Mouse (Mus musculus) spleen, adult 2 months (tissue): ENCODE measurements around the gene Plcxd2.

ENCODE experiments used
- CTCF ChIP-seq: fragments of 200-500 bp; IDR thresholded peaks from 2 replicates; pipeline ENCODE4 v1.5.1; 2011; ENCODE audit warnings: mild to moderate bottlenecking, inconsistent platforms; ENCODE audit not compliant: insufficient read depth, insufficient read length, insufficient replicate concordance; ENCODE audit errors: extremely low read depth
- POLR2A ChIP-seq: fragments of 200-500 bp; IDR thresholded peaks from 2 replicates; pipeline ENCODE4 v1.6.1; 2011; ENCODE audit warnings: low read depth, low read length, inconsistent platforms

DNA sequence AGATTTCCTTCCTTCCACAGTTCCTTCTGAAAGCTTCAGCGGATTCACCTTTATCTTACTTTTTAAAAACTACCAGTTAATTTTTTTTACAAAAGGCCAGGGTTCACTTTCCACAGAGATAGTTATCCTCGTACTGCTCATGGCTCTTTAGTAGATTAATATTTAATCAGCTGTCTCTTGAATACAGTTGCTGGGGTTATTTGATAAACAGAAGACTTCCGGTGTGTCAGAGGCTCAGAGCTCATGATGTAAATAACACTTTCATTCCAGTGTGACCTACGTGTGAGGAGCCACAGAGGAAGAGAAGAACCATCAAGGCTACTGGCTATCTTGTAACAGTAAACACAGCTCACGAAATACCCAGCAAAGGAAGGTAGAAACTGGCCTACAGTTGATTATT is 43.4 kb downstream of the Plcxd2 start:
- no peak for TF ChIP-seq CTCF
- no peak for TF ChIP-seq POLR2A
